Mouse (Mus musculus): ENCODE results near the gene Cab39. TPM values are rescaled to one million over a fixed set of nuclear protein-coding genes. Genes with fewer than 3 reads are reported as not detected.

Gene Cab39
- total and polyA plus RNA-seq, 3 experiments = 90.2 to 239 (median 111) TPM

DNA sequence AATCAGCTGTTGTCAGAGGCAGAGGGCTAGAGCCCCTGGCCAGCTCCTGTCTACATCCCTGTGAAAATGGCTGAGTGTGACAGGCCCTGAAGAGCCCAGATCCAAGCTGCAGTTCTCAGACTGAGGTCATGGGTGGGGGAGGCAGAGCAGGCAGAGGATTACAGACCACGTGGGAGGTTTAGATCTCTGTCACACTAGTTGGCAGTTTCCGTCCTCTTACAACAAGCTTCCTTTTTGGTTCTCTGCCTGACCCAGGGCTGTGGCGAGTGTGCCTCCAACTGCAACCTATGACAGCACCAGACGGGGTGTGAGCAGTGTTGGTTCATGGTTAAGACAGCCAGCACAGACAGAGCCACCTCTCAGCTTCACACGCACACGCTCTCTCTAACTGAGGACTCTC is 41.7 kb upstream of the Cab39 start (continued):
- TF ChIP-seq UBTF (IDR thresholded peaks at IDR 0.05; ENCODE audit: low read depth, low read length) (no peak), PAX5 (IDR thresholded peaks at IDR 0.05; ENCODE audit: low read length) (no peak), USF1 (IDR thresholded peaks at IDR 0.05; ENCODE audit: low read depth, low read length) (peak; percentile 83), GABPA (IDR thresholded peaks at IDR 0.05; ENCODE audit: insufficient replicate concordance, low read depth, low read length) (no peak), ZKSCAN1 (IDR thresholded peaks at IDR 0.05; ENCODE audit: borderline replicate concordance, low read depth, low read length) (no peak), E2F4 (IDR thresholded peaks at IDR 0.05; ENCODE audit: insufficient replicate concordance, low read depth, low read length) (peak; percentile 35; the same call in 1 of the 2 replicates), RAD21 (IDR thresholded peaks at IDR 0.05; ENCODE audit: low read depth, low read length) (0 out of 2 replicates have a peak, but pooled peaks have one; percentile 0), USF2 (conservative IDR thresholded peaks at IDR 0.05; ENCODE audit: low read depth, low read length) (peak; percentile 75)

DNA sequence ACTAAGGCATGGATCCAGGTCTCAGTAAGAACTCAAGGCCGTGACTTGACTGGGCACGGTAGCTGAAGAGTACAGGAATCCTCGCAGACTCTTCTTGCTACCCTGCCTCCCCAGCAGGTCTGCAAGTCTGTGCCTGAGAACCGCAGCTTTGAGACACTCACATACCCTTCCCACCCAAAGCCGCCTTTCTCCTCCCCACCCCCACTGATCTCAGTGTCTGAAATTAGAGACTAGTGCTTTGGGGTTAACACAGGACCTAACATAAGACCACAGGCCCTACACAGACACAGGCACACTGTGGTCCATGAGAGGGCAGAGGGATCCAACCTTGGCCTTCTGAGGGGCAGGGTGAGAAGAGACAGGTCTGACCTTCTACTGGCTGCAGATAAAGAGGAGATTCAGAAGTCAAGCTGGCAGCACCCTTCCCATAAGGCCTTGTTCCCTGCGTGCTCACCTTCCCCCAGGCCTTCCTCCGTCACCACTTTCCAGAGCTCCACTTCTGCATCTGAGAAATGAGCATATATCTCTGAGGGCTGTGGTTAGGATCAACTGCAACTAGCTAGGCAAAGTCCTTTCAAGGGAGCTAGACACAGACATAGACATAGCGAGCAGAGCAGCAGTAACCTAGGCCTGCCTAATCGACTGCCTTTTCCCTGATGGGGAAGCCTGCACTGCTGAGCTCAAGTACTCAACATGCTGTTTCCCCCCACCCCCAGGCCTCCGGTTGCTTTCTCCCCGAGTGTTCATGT is 41.1 kb upstream of the Cab39 start:
- Histone ChIP-seq H3K4me1 (ENCODE audit: control insufficient read depth in 1 of 2, insufficient read depth in 2 of 2) (peaks cover 19 to 57% of the 10 kb centered on the region in 2 experiments), H3K4me3 (replicated peaks in 1 of 3; ENCODE audit: low read depth in 2 of 3, low read length in 2 of 3, poor library complexity in 1 of 3) (peak overlapping the region; percentile 36 to 57 (median 42)), H3K27ac (ENCODE audit: insufficient read depth, low read depth) (peak overlapping the region; percentile 94), H3K36me3 (replicated peaks in 1 of 2; ENCODE audit: control insufficient read depth in 1 of 2, insufficient read depth in 1 of 2, low read length in 1 of 2) (peaks cover 4 to 15% of the 10 kb centered on the region in 2 experiments), H3K9me3 (replicated peaks; ENCODE audit: low read length) (no peaks in the 10 kb centered on the region), H3K9ac (ENCODE audit: insufficient read depth, low read depth) (peak overlapping the region; percentile 72), H3K4me2 (ENCODE audit: insufficient read depth, low read depth, poor library complexity, severe bottlenecking) (peak overlapping the region; percentile 52), H3K79me2 (replicated peaks; ENCODE audit: control insufficient read depth, extremely low read depth, insufficient read depth, poor library complexity, severe bottlenecking) (no peaks in the 10 kb centered on the region; the same call in 1 of the 2 replicates), H3K27me3 (replicated peaks) (no peaks in the 10 kb centered on the region)
- TF ChIP-seq RCOR1 (conservative IDR thresholded peaks at IDR 0.05; ENCODE audit: low read depth, low read length) = no peak
- peak; percentile 66 for TF ChIP-seq HCFC1 (IDR thresholded peaks at IDR 0.05; ENCODE audit: low read depth, low read length)
- no peak for TF ChIP-seq ZC3H11A (IDR thresholded peaks at IDR 0.05; ENCODE audit: low read depth, low read length)
- TF ChIP-seq TBP (conservative IDR thresholded peaks at IDR 0.05; ENCODE audit: low read depth, low read length) = 0 out of 2 replicates have a peak, but pooled peaks have one; percentile 49
- TF ChIP-seq MXI1 (IDR thresholded peaks at IDR 0.05; ENCODE audit: low read depth, low read length) = peak; percentile 37; the same call in 1 of the 2 replicates
- TF ChIP-seq POLR2A (IDR thresholded peaks at IDR 0.05; ENCODE audit: low read depth, low read length) = peak; percentile 29; the same call in 1 of the 2 replicates
- TF ChIP-seq ETS1 (conservative IDR thresholded peaks at IDR 0.05; ENCODE audit: low read depth, low read length) = no peak
- peak; percentile 35; the same call in 1 of the 2 replicates for TF ChIP-seq MAZ (IDR thresholded peaks at IDR 0.05; ENCODE audit: low read depth, low read length)
- peak; percentile 48; the same call in 1 of the 2 replicates for TF ChIP-seq IRF4 (IDR thresholded peaks at IDR 0.05; ENCODE audit: low read depth, low read length)
- 0 out of 2 replicates have a peak, but pooled peaks have one; percentile 11 for TF ChIP-seq ELF1 (IDR thresholded peaks at IDR 0.05; ENCODE audit: low read depth, low read length)
- TF ChIP-seq CHD2 (IDR thresholded peaks at IDR 0.05; ENCODE audit: low read length) = peak; percentile 72
- peak; percentile 44; the same call in 1 of the 2 replicates for TF ChIP-seq TCF12 (IDR thresholded peaks at IDR 0.05; ENCODE audit: low read depth, low read length)
- TF ChIP-seq SIN3A (IDR thresholded peaks at IDR 0.05; ENCODE audit: low read length) = peak; percentile 87; the same call in 1 of the 2 replicates
- no peak; the same call in 1 of the 2 replicates for TF ChIP-seq RAD21 (IDR thresholded peaks at IDR 0.05; ENCODE audit: low read depth, low read length)
- no peak for TF ChIP-seq JUN (IDR thresholded peaks at IDR 0.05; ENCODE audit: insufficient read depth, low read depth, low read length)
- peak; percentile 11; the same call in 1 of the 2 replicates for TF ChIP-seq NELFE (IDR thresholded peaks at IDR 0.05; ENCODE audit: low read depth, low read length)
- peak; percentile 77 for DNase-seq (ENCODE audit: extremely low read depth)
- in situ Hi-C loops (cut with MboI; ENCODE audit: low pct_ligation_motif_present, low pct_unique_long_range_greater_than_20kb, low sequenced_read_pairs) (loop anchor here (5.0 kb wide), 3 partner anchors 40 to 255 kb away; partner anchors contain the start of gene Cab39), dilution Hi-C loops (cut with MboI; ENCODE audit: extremely low pct_ligation_motif_present, extremely low pct_unique_long_range_greater_than_20kb, low sequenced_read_pairs) (no loop called here)
